Mouse (Mus musculus) G1E (cell line): ENCODE data around the gene Mast3.

Experiments
- CTCF ChIP-seq: IDR thresholded peaks from 2 replicates; pipeline ENCODE4 v1.5.1; 2012; ENCODE audit warnings: low read depth, low read length, inconsistent platforms, mixed read lengths
- GATA1 ChIP-seq: IDR thresholded peaks from 2 replicates; pipeline ENCODE4 v1.6.1; 2012; ENCODE audit warnings: borderline replicate concordance, low read length, inconsistent platforms, mixed read lengths
- GATA2 ChIP-seq: IDR thresholded peaks from 2 replicates; pipeline ENCODE4 v1.6.1; 2012; ENCODE audit warnings: low read depth, low read length, inconsistent platforms, borderline replicate concordance
- POLR2AphosphoS5 ChIP-seq: IDR thresholded peaks from 2 replicates; pipeline ENCODE4 v1.6.1; 2012; ENCODE audit warnings: low read depth, low read length, inconsistent platforms; ENCODE audit not compliant: insufficient replicate concordance
- TAL1 ChIP-seq: conservative IDR thresholded peaks from 2 replicates; pipeline ENCODE4 v1.6.1; 2012; ENCODE audit warnings: low read depth, low read length, inconsistent platforms, mixed read lengths

GRCm38 (mm10) chr8:70801156-70801555 is 3.7 kb downstream of the Mast3 start:
- TF ChIP-seq CTCF, result no peak
- no peak for TF ChIP-seq GATA1
- TF ChIP-seq TAL1, result no peak
- TF ChIP-seq POLR2AphosphoS5, result no peak
- TF ChIP-seq GATA2, result no peak
